Mouse (Mus musculus) hindbrain, embryonic 11.5 days (tissue): ENCODE data around the gene Camkmt. TPM values are rescaled to one million over a fixed set of nuclear protein-coding genes. Genes with fewer than 3 reads are reported as not detected.

Experiments
- ATAC-seq: fragments of 200-750 bp; cut with Nextera tagmentation; 2 replicates; pipeline ENCODE4 v1.8.0; 2017; ENCODE audit warnings: mild to moderate bottlenecking, moderate TSS enrichment, moderate library complexity; ENCODE audit not compliant: low FRiP score
- DNase-seq: peaks from one replicate; pipeline ENCODE4 v3.0.0-alpha.2; 2015; ENCODE audit warnings: low spot score
- H3K27ac ChIP-seq: fragments of 300-500 bp; sonication (generic); 2 replicates; pipeline ENCODE4 v1.5.1; 2014; ENCODE audit warnings: mild to moderate bottlenecking, low read depth, low read length
- H3K27me3 ChIP-seq: fragments of 300-500 bp; sonication (generic); 2 replicates; pipeline ENCODE4 v1.6.1; 2014; ENCODE audit warnings: mild to moderate bottlenecking, low read length, moderate library complexity, mixed read lengths; ENCODE audit not compliant: control insufficient read depth, insufficient read depth
- H3K36me3 ChIP-seq: fragments of 300-500 bp; sonication (generic); 2 replicates; pipeline ENCODE4 v1.6.1; 2014; ENCODE audit warnings: mild to moderate bottlenecking, low read length, moderate library complexity, mixed read lengths; ENCODE audit not compliant: control insufficient read depth, insufficient read depth
- H3K4me1 ChIP-seq: fragments of 300-500 bp; sonication (generic); replicated peaks from 2 replicates; pipeline ENCODE4 v1.6.1; 2014; ENCODE audit warnings: low read length, mixed read lengths; ENCODE audit not compliant: control insufficient read depth, insufficient read depth
- H3K4me2 ChIP-seq: fragments of 300-500 bp; sonication (generic); replicated peaks from 2 replicates; pipeline ENCODE4 v1.6.1; 2014; ENCODE audit warnings: mild to moderate bottlenecking, low read depth, low read length
- H3K4me3 ChIP-seq: fragments of 300-500 bp; sonication (generic); 2 replicates; pipeline ENCODE4 v1.5.1; 2014; ENCODE audit warnings: low read depth, low read length
- H3K9ac ChIP-seq: fragments of 300-500 bp; sonication (generic); 2 replicates; pipeline ENCODE4 v1.6.1; 2014; ENCODE audit warnings: low read depth, low read length
- H3K9me3 ChIP-seq: fragments of 300-500 bp; sonication (generic); 2 replicates; pipeline ENCODE4 v1.6.1; 2016; ENCODE audit warnings: low read length; ENCODE audit not compliant: control insufficient read depth
- WGBS: fragments of 180-500 bp; shearing (Covaris S2); extraction: QIAGEN DNeasy Blood & Tissue Kit; methylation state at CpG from one replicate; pipeline ENCODE4 v1.1.7; 2014; 5-methylcytosine and 5-hydroxymethylcytosine counted together
- polyA plus RNA-seq: library from polyadenylated mRNA; unstranded; fragments of >200 nt; fragmentation: Nextera tagmentation; extraction: Ambion mirVana; gene quantifications from 2 replicates; pipeline ENCODE4 v1.2.1, GENCODE M21; 2014

Camkmt gene
- polyA plus RNA-seq, 1 experiment from 2014 or later, result 16.7 TPM

GRCm38 (mm10) chr17:85100232-85100631 lies 9.9 kb downstream of the Camkmt start:
- H3K27ac ChIP-seq, result no peak overlapping the region
- DNase-seq (no peak), ATAC-seq (no peak)
- H3K9me3 ChIP-seq, result peaks cover 3% of the 10 kb centered on the region; the same call in 1 of the 2 replicates
- H3K4me2 ChIP-seq, result no peak overlapping the region
- H3K27me3 ChIP-seq, result no peaks in the 10 kb centered on the region
- H3K4me3 ChIP-seq, result no peak overlapping the region
- no peaks in the 10 kb centered on the region for H3K4me1 ChIP-seq
- H3K9ac ChIP-seq, result no peak overlapping the region
- 89% methylated on average over 3 of the region's 3 CpGs for WGBS
- H3K36me3 ChIP-seq, result peaks cover 3% of the 10 kb centered on the region; the same call in 1 of the 2 replicates

DNA sequence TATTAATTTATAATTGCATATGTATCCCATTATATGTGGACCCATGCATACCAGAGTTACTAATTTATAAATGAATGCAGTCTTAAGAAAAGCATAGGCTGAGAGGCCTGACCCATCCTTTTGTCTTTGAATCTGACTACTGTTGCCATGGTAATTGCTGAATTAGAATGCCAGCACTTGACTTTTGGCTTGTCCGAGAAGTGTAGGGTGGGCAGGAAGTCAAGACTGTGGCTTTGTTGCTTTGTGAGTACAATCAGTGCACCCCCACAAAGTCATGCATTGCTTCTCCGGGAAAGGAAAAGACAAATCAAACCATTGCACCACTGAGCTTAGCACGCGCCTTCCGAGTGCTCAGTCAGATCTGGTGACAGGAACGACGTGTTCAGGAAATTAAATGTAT lies 11.4 kb downstream of the Camkmt start:
- Histone ChIP-seq H3K36me3 (peaks cover 3% of the 10 kb centered on the region; the same call in 1 of the 2 replicates), H3K9ac (no peak overlapping the region), H3K9me3 (peaks cover 3% of the 10 kb centered on the region; the same call in 1 of the 2 replicates), H3K4me1 (no peaks in the 10 kb centered on the region), H3K27ac (no peak overlapping the region), H3K4me3 (no peak overlapping the region), H3K27me3 (no peaks in the 10 kb centered on the region), H3K4me2 (no peak overlapping the region)
- DNase-seq (peak; percentile 34), ATAC-seq (0 out of 2 replicates have a peak, but pooled peaks have one; percentile 43)
- 48% methylated on average over 7 of the region's 7 CpGs for WGBS

DNA sequence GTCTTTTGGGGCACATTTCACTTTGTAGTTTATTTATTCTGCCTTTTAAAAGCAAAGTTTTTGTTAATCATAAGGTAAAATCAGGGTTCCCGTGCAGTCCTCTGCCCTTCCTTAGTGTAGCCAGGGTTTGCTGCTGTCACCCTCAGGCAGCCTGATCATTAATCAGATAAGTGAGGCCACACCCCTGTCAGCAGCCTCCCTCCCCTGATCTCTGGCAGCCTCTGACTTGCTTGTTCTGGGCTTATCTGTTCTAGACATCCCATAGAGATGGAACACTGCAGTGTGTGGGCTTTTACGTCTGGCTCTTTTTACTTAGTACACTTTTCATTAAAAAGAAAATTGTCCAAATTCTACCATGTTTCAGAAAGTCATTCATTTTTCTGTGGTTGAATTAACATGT lies 13.0 kb downstream of the Camkmt start:
- Histone ChIP-seq H3K4me2 (no peak overlapping the region), H3K36me3 (peaks cover 3% of the 10 kb centered on the region; the same call in 1 of the 2 replicates), H3K4me3 (no peak overlapping the region), H3K9ac (no peak overlapping the region), H3K27ac (no peak overlapping the region), H3K4me1 (no peaks in the 10 kb centered on the region), H3K9me3 (peaks cover 3% of the 10 kb centered on the region; the same call in 1 of the 2 replicates), H3K27me3 (no peaks in the 10 kb centered on the region)
- WGBS, result 39% methylated on average over 2 of the region's 2 CpGs
- DNase-seq, result peak; percentile 33
- no peak for ATAC-seq

GRCm38 (mm10) chr17:85110640-85111039 lies 20.3 kb downstream of the Camkmt start:
- Histone ChIP-seq H3K4me3 (no peak overlapping the region), H3K9me3 (no peaks in the 10 kb centered on the region), H3K9ac (no peak overlapping the region), H3K4me2 (no peak overlapping the region), H3K27me3 (no peaks in the 10 kb centered on the region), H3K36me3 (no peaks in the 10 kb centered on the region), H3K27ac (no peak overlapping the region), H3K4me1 (no peaks in the 10 kb centered on the region)
- DNase-seq, result no peak
- 96% methylated on average over 1 of the region's 1 CpGs for WGBS
- ATAC-seq, result no peak

DNA sequence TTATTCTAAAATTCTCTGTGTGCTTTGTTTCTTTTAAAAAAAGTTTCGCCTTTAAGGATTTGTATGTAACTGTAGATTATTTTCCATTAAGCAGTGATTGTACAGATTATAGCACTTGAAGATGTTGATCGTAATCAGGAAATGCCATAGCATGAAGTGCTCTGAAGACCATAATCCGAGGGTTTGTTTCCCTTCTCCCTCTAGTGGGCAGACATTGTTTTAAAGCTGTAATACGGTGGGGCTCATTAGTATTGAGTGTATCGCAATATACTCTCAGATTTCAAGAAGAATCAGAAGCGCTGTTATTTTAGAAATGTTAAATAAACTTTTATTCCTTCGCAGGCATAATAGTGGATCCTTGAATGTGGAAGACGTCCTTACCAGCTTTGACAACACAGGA lies 23.1 kb downstream of the Camkmt start:
- H3K27me3 ChIP-seq, result no peaks in the 10 kb centered on the region
- no peak overlapping the region for H3K4me3 ChIP-seq
- WGBS, result 87% methylated on average over 8 of the region's 8 CpGs
- no peak overlapping the region for H3K4me2 ChIP-seq
- no peaks in the 10 kb centered on the region for H3K36me3 ChIP-seq
- no peaks in the 10 kb centered on the region for H3K9me3 ChIP-seq
- ATAC-seq, result no peak
- DNase-seq, result no peak
- H3K27ac ChIP-seq, result no peak overlapping the region
- H3K4me1 ChIP-seq, result no peaks in the 10 kb centered on the region
- no peak overlapping the region for H3K9ac ChIP-seq

- Histone ChIP-seq H3K36me3 (no peaks in the 10 kb centered on the region), H3K27ac (no peak overlapping the region), H3K9ac (no peak overlapping the region), H3K4me1 (no peaks in the 10 kb centered on the region), H3K9me3 (no peaks in the 10 kb centered on the region), H3K4me2 (no peak overlapping the region), H3K27me3 (no peaks in the 10 kb centered on the region), H3K4me3 (no peak overlapping the region)
- 33% methylated on average over 4 of the region's 4 CpGs for WGBS
- DNase-seq (peak; percentile 75), ATAC-seq (no peak)
Measured at GRCm38 (mm10) chr17:85116643-85117042, 26.3 kb downstream of the Camkmt start.

- Histone ChIP-seq H3K9me3 (no peaks in the 10 kb centered on the region), H3K4me1 (no peaks in the 10 kb centered on the region), H3K9ac (no peak overlapping the region), H3K36me3 (no peaks in the 10 kb centered on the region), H3K27ac (no peak overlapping the region), H3K27me3 (no peaks in the 10 kb centered on the region), H3K4me2 (no peak overlapping the region), H3K4me3 (no peak overlapping the region)
- WGBS, result 94% methylated on average over 1 of the region's 1 CpGs
- DNase-seq (no peak), ATAC-seq (no peak)
Measured at GRCm38 (mm10) chr17:85138393-85138792, 48.0 kb downstream of the Camkmt start.

GRCm38 (mm10) chr17:85141621-85142020 lies 51.3 kb downstream of the Camkmt start:
- H3K4me3 ChIP-seq, result no peak overlapping the region
- no peaks in the 10 kb centered on the region for H3K27me3 ChIP-seq
- no peak overlapping the region for H3K9ac ChIP-seq
- no peaks in the 10 kb centered on the region for H3K4me1 ChIP-seq
- no peak for ATAC-seq
- H3K36me3 ChIP-seq, result no peaks in the 10 kb centered on the region
- H3K9me3 ChIP-seq, result no peaks in the 10 kb centered on the region
- H3K4me2 ChIP-seq, result no peak overlapping the region
- 82% methylated on average over 3 of the region's 3 CpGs for WGBS
- H3K27ac ChIP-seq, result no peak overlapping the region
- no peak for DNase-seq

DNA sequence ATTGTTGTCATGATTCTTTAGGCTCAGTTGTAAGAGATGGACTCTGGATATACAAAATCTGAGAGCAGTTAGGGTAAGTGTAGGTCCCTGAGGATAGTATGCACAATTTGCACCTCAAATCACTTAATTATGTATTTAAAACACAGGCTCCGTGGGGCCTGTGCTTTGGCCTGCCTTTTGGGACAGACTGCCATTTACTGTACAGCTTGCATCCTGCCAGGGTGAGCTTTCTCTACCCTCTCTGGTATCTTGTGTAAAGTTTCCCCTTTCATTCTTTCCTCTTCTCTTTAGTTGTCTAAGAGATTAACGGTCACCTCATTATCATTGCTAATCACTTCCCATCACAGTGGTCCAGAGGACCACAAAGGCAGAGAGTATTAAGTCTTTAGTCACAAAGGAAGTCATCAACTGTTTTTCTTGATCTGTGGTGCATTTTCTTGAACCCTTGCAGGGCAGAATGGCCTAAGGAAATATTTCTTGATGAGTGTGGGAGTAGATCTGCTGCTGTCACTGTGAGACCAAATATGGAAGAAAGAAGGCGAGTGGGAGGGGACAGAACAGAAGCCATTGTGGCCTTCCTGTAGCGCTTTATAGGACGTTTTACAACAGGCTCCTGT lies 52.3 kb downstream of the Camkmt start:
- WGBS, result 39% methylated on average over 5 of the region's 5 CpGs
- H3K4me2 ChIP-seq, result no peak overlapping the region
- no peak for ATAC-seq
- H3K4me1 ChIP-seq, result no peaks in the 10 kb centered on the region
- no peak overlapping the region for H3K9ac ChIP-seq
- H3K4me3 ChIP-seq, result no peak overlapping the region
- no peaks in the 10 kb centered on the region for H3K9me3 ChIP-seq
- H3K36me3 ChIP-seq, result no peaks in the 10 kb centered on the region
- no peak overlapping the region for H3K27ac ChIP-seq
- H3K27me3 ChIP-seq, result no peaks in the 10 kb centered on the region
- peak; percentile 8 for DNase-seq
